Mouse (Mus musculus) left cerebral cortex, postnatal 10 days (tissue): ENCODE results near the gene Gm40193. TPM values are rescaled to one million over a fixed set of nuclear protein-coding genes. Genes with fewer than 3 reads are reported as not detected.

Source experiments
- total RNA-seq, 2 experiments: library from RNA; stranded (reverse); gene quantifications; 2 replicates each; pipeline ENCODE4 v1.2.3; 2021

Gene Gm40193
- total RNA-seq, 2 experiments from 2014 or later, result not detected

Other genes starting within 250 kb of the Gm40193 start
- under 1 TPM; 0.20 to 0.45 TPM for gene Alox12e, start 210.3 kb downstream of the Gm40193 start, total RNA-seq
- gene Alox15, start 180.9 kb downstream of the Gm40193 start, total RNA-seq, result not detected
- gene Pelp1, start 122.9 kb downstream of the Gm40193 start, total RNA-seq, result 10 to 100 TPM; 48.1 to 48.6 TPM
- gene Arrb2, start 100.3 kb downstream of the Gm40193 start, total RNA-seq, result 10 to 100 TPM; 75.3 to 76.9 TPM
- 10 to 100 TPM; 20.7 to 23.1 TPM for gene Med11, start 81.0 kb downstream of the Gm40193 start, total RNA-seq
- gene Zmynd15, start 73.5 kb downstream of the Gm40193 start, total RNA-seq, result 1 to 10 TPM; 1.0 to 1.1 TPM
- under 1 TPM; 0.69 to 0.71 TPM for gene Cxcl16, start 73.0 kb downstream of the Gm40193 start, total RNA-seq
- gene Tm4sf5, start 27.7 kb downstream of the Gm40193 start, total RNA-seq, result 1 to 10 TPM; 1.4 to 1.5 TPM
- gene Vmo1, start 18.3 kb downstream of the Gm40193 start, total RNA-seq, result not detected
- not detected for gene Gltpd2, start 13.7 kb downstream of the Gm40193 start, total RNA-seq
- 100 to 1,000 TPM; 218 to 220 TPM for gene Psmb6, start 7.6 kb downstream of the Gm40193 start, total RNA-seq
- gene Pld2, start 7.1 kb upstream of the Gm40193 start, total RNA-seq, result 10 to 100 TPM; 21.4 to 24.5 TPM
- gene Mink1, start 29.9 kb upstream of the Gm40193 start, total RNA-seq, result 100 to 1,000 TPM; 252 to 262 TPM
- gene 4930544D05Rik, start 82.9 kb upstream of the Gm40193 start, total RNA-seq, result 1 to 10 TPM in 1 of 2 experiments, under 1 TPM in 1; 0.45 to 1.1 TPM
- gene Chrne, start 86.3 kb upstream of the Gm40193 start, total RNA-seq, result under 1 TPM in 1 of 2 experiments, not detected in 1; 0.75 TPM
- not detected for gene Gp1ba, start 106.2 kb upstream of the Gm40193 start, total RNA-seq
- 10 to 100 TPM; 62.2 to 62.7 TPM for gene Rnf167, start 114.3 kb upstream of the Gm40193 start, total RNA-seq
- gene Slc25a11, start 114.5 kb upstream of the Gm40193 start, total RNA-seq, result 100 to 1,000 TPM; 112 to 121 TPM
- 100 to 1,000 TPM; 286 to 295 TPM for gene Pfn1, start 121.7 kb upstream of the Gm40193 start, total RNA-seq
- 10 to 100 TPM in 1 of 2 experiments, 1 to 10 TPM in 1; 9.2 to 10.9 TPM for gene Eno3, start 124.3 kb upstream of the Gm40193 start, total RNA-seq
- gene Spag7, start 136.5 kb upstream of the Gm40193 start, total RNA-seq, result 10 to 100 TPM; 50.1 to 52.9 TPM
- 100 to 1,000 TPM; 151 to 152 TPM for gene Camta2, start 155.2 kb upstream of the Gm40193 start, total RNA-seq
- 1 to 10 TPM; 1.2 to 2.0 TPM for gene Inca1, start 167.2 kb upstream of the Gm40193 start, total RNA-seq
- 10 to 100 TPM; 38.6 to 41.8 TPM for gene Kif1c, start 167.6 kb upstream of the Gm40193 start, total RNA-seq
- 10 to 100 TPM; 13.8 to 15.8 TPM for gene Zfp3, start 231.3 kb upstream of the Gm40193 start, total RNA-seq